Mouse (Mus musculus) G1E (cell line): ENCODE results near the gene Tmcc1. TPM values are rescaled to one million over a fixed set of nuclear protein-coding genes. Genes with fewer than 3 reads are reported as not detected.

Experiments used
- ATAC-seq: 2 replicates; pipeline ENCODE4 v1.8.0; 2016; ENCODE audit warnings: mild to moderate bottlenecking; ENCODE audit not compliant: insufficient number of reproducible peaks, poor library complexity, low FRiP score, severe bottlenecking; ENCODE audit errors: extremely low read depth
- DNase-seq: peaks from one replicate; pipeline ENCODE4 v3.0.0; 2012; ENCODE audit warnings: low spot score
- H3K27me3 ChIP-seq: 2 replicates; pipeline ENCODE4 v1.6.1; 2012; ENCODE audit warnings: mild to moderate bottlenecking, low read length, inconsistent platforms; ENCODE audit not compliant: insufficient read depth
- H3K36me3 ChIP-seq: replicated peaks from 2 replicates; pipeline ENCODE3; 2012; ENCODE audit warnings: mild to moderate bottlenecking, inconsistent platforms
- H3K4me1 ChIP-seq: 2 replicates; pipeline ENCODE4 v1.6.1; 2012; ENCODE audit warnings: low read depth, low read length, inconsistent platforms, mixed read lengths; ENCODE audit not compliant: insufficient read depth
- H3K4me3 ChIP-seq: 2 replicates; pipeline ENCODE4 v1.5.1; 2012; ENCODE audit warnings: low read depth, mild to moderate bottlenecking, inconsistent platforms, low read length, moderate library complexity, mixed read lengths
- H3K9me3 ChIP-seq: replicated peaks from 2 replicates; pipeline ENCODE4 v1.6.1; 2012; ENCODE audit warnings: inconsistent platforms
- CTCF ChIP-seq: IDR thresholded peaks from 2 replicates; pipeline ENCODE4 v1.5.1; 2012; ENCODE audit warnings: low read depth, low read length, inconsistent platforms, mixed read lengths
- GATA1 ChIP-seq: IDR thresholded peaks from 2 replicates; pipeline ENCODE4 v1.6.1; 2012; ENCODE audit warnings: borderline replicate concordance, low read length, inconsistent platforms, mixed read lengths
- GATA2 ChIP-seq: IDR thresholded peaks from 2 replicates; pipeline ENCODE4 v1.6.1; 2012; ENCODE audit warnings: low read depth, low read length, inconsistent platforms, borderline replicate concordance
- POLR2AphosphoS5 ChIP-seq: IDR thresholded peaks from 2 replicates; pipeline ENCODE4 v1.6.1; 2012; ENCODE audit warnings: low read depth, low read length, inconsistent platforms; ENCODE audit not compliant: insufficient replicate concordance
- TAL1 ChIP-seq: conservative IDR thresholded peaks from 2 replicates; pipeline ENCODE4 v1.6.1; 2012; ENCODE audit warnings: low read depth, low read length, inconsistent platforms, mixed read lengths
- polyA plus RNA-seq: library from polyadenylated mRNA; stranded (reverse); fragments of >175 nt; gene quantifications from 2 replicates; pipeline ENCODE4 v1.2.3, GENCODE M21; 2012
- total RNA-seq, 2 experiments: library from RNA; stranded (forward) in 1 of 2; stranded (reverse) in 1 of 2; fragments of 200-1000 nt in 1 of 2; fragments of >200 nt in 1 of 2; fragmentation: Nextera tagmentation in 1 of 2; gene quantifications; 2 replicates each; pipeline ENCODE4 v1.2.3; 2014 to 2017

The Tmcc1 gene
- total and polyA plus RNA-seq, 3 experiments: 0.86 to 18.6 (median 12.1) TPM

- DNase-seq (no peak), ATAC-seq (no peak)
- no peak for TF ChIP-seq GATA1
- no peak for TF ChIP-seq POLR2AphosphoS5
- no peak for TF ChIP-seq GATA2
- TF ChIP-seq TAL1: no peak
- no peak for TF ChIP-seq CTCF
- H3K27me3 ChIP-seq: peaks cover 5% of the 10 kb centered on the region; the same call in 1 of the 2 replicates
- H3K9me3 ChIP-seq: no peaks in the 10 kb centered on the region
- H3K4me1 ChIP-seq: no peaks in the 10 kb centered on the region
- H3K4me3 ChIP-seq: no peak overlapping the region
- no peaks in the 10 kb centered on the region for H3K36me3 ChIP-seq
Observed at GRCm38 (mm10) chr6:115968700-115969099, 224.6 kb downstream of the Tmcc1 start.

Other genes with a start within 250 kb of the Tmcc1 start
- not detected in 2 replicates for gene H1foo, start 248.5 kb downstream of the Tmcc1 start, total RNA-seq (2014; fragmentation: Nextera tagmentation)
- gene H1foo, start 248.5 kb downstream of the Tmcc1 start, total RNA-seq (2017): not detected in 2 replicates
- gene H1foo, start 248.5 kb downstream of the Tmcc1 start, polyA plus RNA-seq: not detected in 2 replicates
- gene Plxnd1, start 198.5 kb downstream of the Tmcc1 start, total RNA-seq (2014; fragmentation: Nextera tagmentation): 1.2 and 2.3 TPM in 2 replicates
- gene Plxnd1, start 198.5 kb downstream of the Tmcc1 start, total RNA-seq (2017): 1.7 and 2.0 TPM in 2 replicates
- gene Plxnd1, start 198.5 kb downstream of the Tmcc1 start, polyA plus RNA-seq: 1.5 TPM in 2 replicates
- gene Washc2, start 14.6 kb upstream of the Tmcc1 start, total RNA-seq (2014; fragmentation: Nextera tagmentation): 60.7 and 63.1 TPM in 2 replicates
- 87.8 and 96.2 TPM in 2 replicates for gene Washc2, start 14.6 kb upstream of the Tmcc1 start, total RNA-seq (2017)
- 15.3 and 18.0 TPM in 2 replicates for gene Washc2, start 14.6 kb upstream of the Tmcc1 start, polyA plus RNA-seq
- gene Zfand4, start 70.7 kb upstream of the Tmcc1 start, total RNA-seq (2014; fragmentation: Nextera tagmentation): 20.8 and 32.7 TPM in 2 replicates
- gene Zfand4, start 70.7 kb upstream of the Tmcc1 start, total RNA-seq (2017): 13.5 and 16.4 TPM in 2 replicates
- gene Zfand4, start 70.7 kb upstream of the Tmcc1 start, polyA plus RNA-seq: 1.0 and 1.7 TPM in 2 replicates
- 35.1 and 191 TPM in 2 replicates for gene March8, start 144.5 kb upstream of the Tmcc1 start, total RNA-seq (2014; fragmentation: Nextera tagmentation)
- gene March8, start 144.5 kb upstream of the Tmcc1 start, total RNA-seq (2017): 53.9 and 70.9 TPM in 2 replicates
- 8.8 and 9.9 TPM in 2 replicates for gene March8, start 144.5 kb upstream of the Tmcc1 start, polyA plus RNA-seq